Mouse (Mus musculus): ENCODE measurements around the gene Olfr1448. TPM values are rescaled to one million over a fixed set of nuclear protein-coding genes. Genes with fewer than 3 reads are reported as not detected.
"Not testable (repeated sequence)": the region's sequence is repeated elsewhere in the genome, so short reads cannot be mapped to it uniquely, and the experiment has no call there.

The Olfr1448 gene
- not detected for polyA plus RNA-seq (2012; fragmentation: generic; extraction: Trizol)
- long read RNA-seq, experiment 1, result 0 reads
- long read RNA-seq, experiment 2, result 0 reads

DNA sequence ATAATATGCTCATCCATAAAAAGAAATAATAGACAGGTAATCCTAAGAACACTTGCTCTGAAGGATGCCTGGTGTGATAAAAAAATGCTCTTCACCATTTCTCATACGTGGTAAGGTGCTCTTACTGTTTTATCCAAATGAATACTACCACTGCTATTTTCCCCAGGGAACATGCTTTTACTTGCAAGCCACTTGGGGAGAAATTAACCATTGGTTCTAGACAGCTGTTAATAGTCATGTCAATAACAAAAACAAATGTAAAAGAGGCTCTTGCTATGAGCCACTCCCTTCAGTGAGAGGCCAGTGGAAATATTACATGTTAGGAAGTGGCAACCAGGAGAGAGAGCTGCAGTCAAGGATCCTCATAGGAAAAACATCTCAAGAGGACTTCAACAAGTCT lies at the start of gene Olfr1448:
TSS of gene Olfr1448 (minus strand) at position 101 of the 400 bp plus-strand sequence.
- no peaks in the 10 kb centered on the region for H3K36me3 ChIP-seq (ENCODE audit: control insufficient read depth, insufficient read depth)
- no peaks in the 10 kb centered on the region for H3K79me3 ChIP-seq (ENCODE audit: low read depth)
- no peaks in the 10 kb centered on the region for H3K27me3 ChIP-seq (ENCODE audit: control insufficient read depth, insufficient read depth, insufficient read length)
- no peaks in the 10 kb centered on the region for H3K79me2 ChIP-seq (ENCODE audit: control insufficient read depth, insufficient read depth)
- H3ac ChIP-seq (ENCODE audit: control insufficient read depth, insufficient read length, low read depth), result no peak within 1 kb of the TSS
- no peak for TF ChIP-seq MYOG (IDR thresholded peaks at IDR 0.05; ENCODE audit: control insufficient read depth, extremely low read depth, insufficient read length)
- TF ChIP-seq USF1 (IDR thresholded peaks at IDR 0.05; ENCODE audit: low read depth), result no peak
- TF ChIP-seq CTCF (IDR thresholded peaks at IDR 0.05; ENCODE audit: control insufficient read depth, insufficient read depth, insufficient read length), result no peak
- TF ChIP-seq MAX (IDR thresholded peaks at IDR 0.05), result no peak
- TF ChIP-seq MYOD1 (IDR thresholded peaks at IDR 0.05; ENCODE audit: control insufficient read depth, insufficient read length, low read depth), result no peak
- no peak for TF ChIP-seq FOSL1 (IDR thresholded peaks at IDR 0.05; ENCODE audit: insufficient read depth, low read length, poor library complexity, severe bottlenecking)
- no peak for TF ChIP-seq CEBPB (IDR thresholded peaks at IDR 0.05; ENCODE audit: low read depth)
- H3K4me3 ChIP-seq (ENCODE audit: insufficient read depth, poor library complexity, severe bottlenecking), result no peak within 1 kb of the TSS

DNA sequence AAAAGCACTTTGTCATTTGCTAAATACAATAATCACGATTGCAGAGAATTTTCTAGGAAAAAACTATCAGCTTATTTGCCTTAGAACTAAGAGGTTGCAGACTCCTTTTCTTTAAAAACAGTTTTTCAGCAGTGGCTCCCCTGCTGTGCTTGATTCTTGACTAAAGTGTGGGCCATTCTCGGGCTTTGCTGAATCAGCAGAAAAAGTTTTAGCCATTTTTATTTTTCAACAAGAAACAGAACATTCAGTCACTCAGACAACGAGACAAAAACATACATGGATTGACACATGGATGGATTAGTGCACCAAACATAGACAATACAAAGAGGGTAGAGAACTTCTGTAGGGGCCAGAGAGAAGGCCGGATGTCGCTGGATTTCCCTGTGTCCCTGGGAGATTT lies 45.9 kb upstream of the Olfr1448 start:
- not testable (repeated sequence) for H3K79me2 ChIP-seq (ENCODE audit: control insufficient read depth, insufficient read depth); H3K4me3 ChIP-seq (ENCODE audit: insufficient read depth, poor library complexity, severe bottlenecking); H3K36me3 ChIP-seq (ENCODE audit: control insufficient read depth, insufficient read depth); H3ac ChIP-seq (ENCODE audit: control insufficient read depth, insufficient read length, low read depth); H3K27me3 ChIP-seq (ENCODE audit: control insufficient read depth, insufficient read depth, insufficient read length); H3K79me3 ChIP-seq (ENCODE audit: low read depth)

DNA sequence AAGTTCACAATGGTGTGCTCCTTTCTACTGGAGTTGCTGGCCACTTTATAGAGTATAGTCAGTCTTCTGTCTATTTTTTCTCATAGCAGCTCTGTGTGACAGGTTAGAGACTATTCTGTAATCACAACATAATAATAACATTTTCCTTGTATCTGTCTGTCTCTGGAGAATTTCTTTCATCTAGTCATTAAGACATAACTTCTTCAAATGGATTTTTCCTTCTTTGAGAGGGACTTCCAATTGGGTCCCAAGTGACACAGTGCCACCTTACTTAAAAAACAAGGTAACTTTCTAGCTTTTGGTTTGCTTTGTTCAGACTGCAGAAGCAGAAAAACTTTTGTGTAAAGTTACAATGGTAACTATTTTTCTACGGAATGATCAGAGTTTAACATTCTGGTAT lies 25.7 kb upstream of the Olfr1448 start, which contains the start of gene Olfr1450:
TSS of gene Olfr1450 (plus strand) at position 301 of the 400 bp plus-strand sequence.
- Histone ChIP-seq H3K79me3 (ENCODE audit: low read depth) (no peaks in the 10 kb centered on the region), H3K27me3 (ENCODE audit: control insufficient read depth, insufficient read depth, insufficient read length) (no peaks in the 10 kb centered on the region), H3K79me2 (ENCODE audit: control insufficient read depth, insufficient read depth) (no peaks in the 10 kb centered on the region), H3K4me3 (ENCODE audit: insufficient read depth, poor library complexity, severe bottlenecking) (no peak within 1 kb of the TSS), H3ac (ENCODE audit: control insufficient read depth, insufficient read length, low read depth) (no peak within 1 kb of the TSS), H3K36me3 (ENCODE audit: control insufficient read depth, insufficient read depth) (no peaks in the 10 kb centered on the region)
- no peak for TF ChIP-seq FOSL1 (IDR thresholded peaks at IDR 0.05; ENCODE audit: insufficient read depth, low read length, poor library complexity, severe bottlenecking)
- no peak for TF ChIP-seq MYOG (IDR thresholded peaks at IDR 0.05; ENCODE audit: control insufficient read depth, extremely low read depth, insufficient read length)
- TF ChIP-seq MAX (IDR thresholded peaks at IDR 0.05), result no peak
- TF ChIP-seq CEBPB (IDR thresholded peaks at IDR 0.05; ENCODE audit: low read depth), result no peak
- no peak for TF ChIP-seq MYOD1 (IDR thresholded peaks at IDR 0.05; ENCODE audit: control insufficient read depth, insufficient read length, low read depth)
- TF ChIP-seq CTCF (IDR thresholded peaks at IDR 0.05; ENCODE audit: control insufficient read depth, insufficient read depth, insufficient read length), result no peak
- TF ChIP-seq USF1 (IDR thresholded peaks at IDR 0.05; ENCODE audit: low read depth), result no peak

DNA sequence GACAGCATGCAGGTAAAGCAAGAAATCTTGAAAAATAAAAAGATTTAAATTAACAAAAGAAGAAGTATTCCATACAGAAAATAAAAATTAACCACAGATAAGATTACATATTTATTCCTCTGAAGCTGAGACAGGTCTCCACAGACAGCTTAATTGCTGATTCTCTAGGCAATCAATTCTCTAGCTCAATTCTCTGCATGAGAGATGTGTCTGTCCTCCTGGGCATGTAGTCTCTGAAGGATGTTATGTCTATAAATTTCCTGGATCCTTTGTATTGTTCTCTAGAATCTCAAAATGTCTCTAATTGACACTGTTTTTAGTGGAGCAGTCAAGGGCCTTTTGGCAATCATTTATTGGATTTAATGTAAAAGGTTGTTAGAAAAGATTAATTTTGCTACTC lies 6.3 kb upstream of the Olfr1448 start, which contains the start of gene Olfr1449:
TSS of gene Olfr1449 (plus strand) at position 301 of the 400 bp plus-strand sequence.
- no peak within 1 kb of the TSS for H3K4me3 ChIP-seq (ENCODE audit: insufficient read depth, poor library complexity, severe bottlenecking)
- TF ChIP-seq FOSL1 (IDR thresholded peaks at IDR 0.05; ENCODE audit: insufficient read depth, low read length, poor library complexity, severe bottlenecking) (no peak), CTCF (IDR thresholded peaks at IDR 0.05; ENCODE audit: control insufficient read depth, insufficient read depth, insufficient read length) (no peak), MYOG (IDR thresholded peaks at IDR 0.05; ENCODE audit: control insufficient read depth, extremely low read depth, insufficient read length) (no peak), USF1 (IDR thresholded peaks at IDR 0.05; ENCODE audit: low read depth) (no peak), MYOD1 (IDR thresholded peaks at IDR 0.05; ENCODE audit: control insufficient read depth, insufficient read length, low read depth) (no peak), MAX (IDR thresholded peaks at IDR 0.05) (no peak), CEBPB (IDR thresholded peaks at IDR 0.05; ENCODE audit: low read depth) (no peak)
- H3K27me3 ChIP-seq (ENCODE audit: control insufficient read depth, insufficient read depth, insufficient read length), result no peaks in the 10 kb centered on the region

DNA sequence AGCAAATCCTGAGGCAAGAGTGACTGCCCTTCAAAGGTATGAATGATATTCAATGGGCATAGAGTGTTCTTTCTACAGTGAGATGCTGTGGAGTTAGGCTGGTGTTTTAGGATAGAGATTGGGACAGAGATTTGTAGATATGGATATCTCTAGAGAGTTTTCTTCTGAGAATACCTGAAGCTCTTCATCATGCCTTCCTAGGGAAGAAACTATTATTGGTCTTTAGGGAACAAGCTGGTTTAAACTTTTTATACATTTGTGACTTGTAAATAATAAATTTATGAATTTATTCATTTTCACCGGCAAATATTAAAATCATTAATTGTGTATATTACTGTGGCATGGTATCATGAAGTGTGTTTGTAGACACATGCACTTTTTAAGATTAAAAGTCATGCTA lies 20.6 kb downstream of the Olfr1448 start, which contains the start of gene Olfr1447:
TSS of gene Olfr1447 (minus strand) at position 101 of the 400 bp plus-strand sequence.
- Histone ChIP-seq H3K27me3 (ENCODE audit: control insufficient read depth, insufficient read depth, insufficient read length) (no peaks in the 10 kb centered on the region), H3K79me2 (ENCODE audit: control insufficient read depth, insufficient read depth) (no peaks in the 10 kb centered on the region), H3K79me3 (ENCODE audit: low read depth) (no peaks in the 10 kb centered on the region), H3ac (ENCODE audit: control insufficient read depth, insufficient read length, low read depth) (no peak within 1 kb of the TSS), H3K4me3 (ENCODE audit: insufficient read depth, poor library complexity, severe bottlenecking) (no peak within 1 kb of the TSS), H3K36me3 (ENCODE audit: control insufficient read depth, insufficient read depth) (no peaks in the 10 kb centered on the region)
- no peak for TF ChIP-seq CEBPB (IDR thresholded peaks at IDR 0.05; ENCODE audit: low read depth)

More for the DNA sequence above, 6.3 kb upstream of the Olfr1448 start, which contains the start of gene Olfr1449:
- Histone ChIP-seq H3ac (ENCODE audit: control insufficient read depth, insufficient read length, low read depth) (no peak within 1 kb of the TSS), H3K36me3 (ENCODE audit: control insufficient read depth, insufficient read depth) (no peaks in the 10 kb centered on the region), H3K79me3 (ENCODE audit: low read depth) (no peaks in the 10 kb centered on the region), H3K79me2 (ENCODE audit: control insufficient read depth, insufficient read depth) (no peaks in the 10 kb centered on the region)

DNA sequence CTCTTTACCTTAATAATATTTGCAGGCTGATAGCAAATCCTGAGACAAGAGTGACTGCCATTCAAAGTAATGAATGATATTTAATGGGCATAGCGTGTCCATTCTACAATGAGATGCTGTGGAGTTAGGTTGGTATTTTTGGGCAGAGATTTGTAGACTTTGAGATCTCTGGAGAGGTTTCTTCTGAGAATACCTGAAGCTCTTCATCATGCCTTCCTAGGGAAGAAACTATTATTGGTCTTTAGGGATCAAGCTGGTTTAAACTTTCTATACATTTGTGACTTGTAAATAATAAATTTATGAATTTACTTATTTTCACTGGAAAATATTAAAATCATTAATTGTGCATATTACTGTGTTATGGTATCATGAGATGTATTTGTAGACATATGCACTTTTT lies 30.8 kb downstream of the Olfr1448 start, which contains the start of gene Olfr1446:
TSS of gene Olfr1446 (minus strand) at position 101 of the 400 bp plus-strand sequence.
- no peaks in the 10 kb centered on the region for H3K79me3 ChIP-seq (ENCODE audit: low read depth)
- no peak within 1 kb of the TSS for H3ac ChIP-seq (ENCODE audit: control insufficient read depth, insufficient read length, low read depth)
- H3K27me3 ChIP-seq (ENCODE audit: control insufficient read depth, insufficient read depth, insufficient read length), result no peaks in the 10 kb centered on the region
- H3K36me3 ChIP-seq (ENCODE audit: control insufficient read depth, insufficient read depth), result no peaks in the 10 kb centered on the region
- H3K79me2 ChIP-seq (ENCODE audit: control insufficient read depth, insufficient read depth), result no peaks in the 10 kb centered on the region
- no peak for TF ChIP-seq MAX (IDR thresholded peaks at IDR 0.05)
- no peak for TF ChIP-seq MYOG (IDR thresholded peaks at IDR 0.05; ENCODE audit: control insufficient read depth, extremely low read depth, insufficient read length)
- no peak for TF ChIP-seq USF1 (IDR thresholded peaks at IDR 0.05; ENCODE audit: low read depth)
- no peak for TF ChIP-seq MYOD1 (IDR thresholded peaks at IDR 0.05; ENCODE audit: control insufficient read depth, insufficient read length, low read depth)
- no peak for TF ChIP-seq FOSL1 (IDR thresholded peaks at IDR 0.05; ENCODE audit: insufficient read depth, low read length, poor library complexity, severe bottlenecking)
- no peak for TF ChIP-seq CTCF (IDR thresholded peaks at IDR 0.05; ENCODE audit: control insufficient read depth, insufficient read depth, insufficient read length)
- TF ChIP-seq CEBPB (IDR thresholded peaks at IDR 0.05; ENCODE audit: low read depth), result no peak
- H3K4me3 ChIP-seq (ENCODE audit: insufficient read depth, poor library complexity, severe bottlenecking), result no peak within 1 kb of the TSS
